Mouse (Mus musculus) lung, adult 2 months (tissue): Measurements from ENCODE around the gene Grb14. TPM values are rescaled to one million over a fixed set of nuclear protein-coding genes. Genes with fewer than 3 reads are reported as not detected.

Experiments
- DNase-seq: peaks from one replicate; pipeline ENCODE4 v3.0.0; 2022
- H3K4me1 ChIP-seq: fragments of 200-500 bp; 2 replicates; pipeline ENCODE4 v1.6.1; 2011; ENCODE audit warnings: low read length; ENCODE audit not compliant: control insufficient read depth, insufficient read depth
- H3K4me3 ChIP-seq: fragments of 200-500 bp; replicated peaks from 2 replicates; pipeline ENCODE3; 2011; ENCODE audit warnings: low read depth, mild to moderate bottlenecking, control low read depth, low read length; ENCODE audit errors: extremely low read depth
- CTCF ChIP-seq: fragments of 200-500 bp; IDR thresholded peaks from 2 replicates; pipeline ENCODE4 v1.5.1; 2011; ENCODE audit warnings: mild to moderate bottlenecking, low read length, control low read depth; ENCODE audit not compliant: insufficient read depth
- POLR2A ChIP-seq: fragments of 200-500 bp; IDR thresholded peaks from 2 replicates; pipeline ENCODE4 v1.6.1; 2011; ENCODE audit warnings: low read depth, mild to moderate bottlenecking, control low read depth, low read length, borderline replicate concordance; ENCODE audit errors: extremely low read depth
- WGBS: fragments of 180-500 bp; shearing (Covaris S2); methylation state at CpG from one replicate; pipeline ENCODE4 v1.1.7; 2018; 5-methylcytosine and 5-hydroxymethylcytosine counted together
- polyA plus RNA-seq: library from polyadenylated mRNA; depleted of rRNA; stranded (reverse); fragments of >200 nt; gene quantifications from 2 replicates; pipeline ENCODE4 v1.2.3, GENCODE M21; 2012

Grb14 gene
- polyA plus RNA-seq, 1 experiment: 32.5 TPM

- no peak for TF ChIP-seq POLR2A
- no peak for TF ChIP-seq CTCF
- no peak overlapping the region for H3K4me3 ChIP-seq
- DNase-seq: no peak
- WGBS: 95% methylated on average over 2 of the region's 2 CpGs
- H3K4me1 ChIP-seq: no peaks in the 10 kb centered on the region
Measured at GRCm38 (mm10) chr2:64989426-64990187, 35.2 kb downstream of the Grb14 start.

DNA sequence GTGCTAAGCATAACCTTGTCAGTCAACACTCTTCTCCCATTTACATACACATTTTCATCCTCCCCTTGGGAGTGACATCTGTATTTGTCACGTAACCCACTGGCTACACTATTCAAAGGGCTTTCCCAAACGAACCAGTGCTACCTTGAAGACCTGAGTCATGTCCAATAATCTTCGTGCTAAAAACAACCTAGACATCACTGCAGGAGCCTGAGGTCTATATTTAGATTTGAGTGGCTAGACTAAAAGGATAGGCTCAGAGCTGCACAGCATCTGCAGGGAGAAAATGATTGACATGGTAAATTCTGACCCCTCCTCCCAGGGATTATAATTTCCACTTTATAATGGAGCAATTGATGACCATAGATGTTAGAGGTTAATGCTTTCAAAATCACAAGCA lies 37.0 kb downstream of the Grb14 start:
- WGBS: 66% methylated on average over 3 of the region's 3 CpGs
- no peaks in the 10 kb centered on the region for H3K4me1 ChIP-seq
- no peak overlapping the region for H3K4me3 ChIP-seq
- TF ChIP-seq POLR2A (no peak), CTCF (no peak)
- no peak for DNase-seq

- WGBS: 52% methylated on average over 5 of the region's 5 CpGs
- TF ChIP-seq POLR2A (no peak), CTCF (no peak)
- H3K4me1 ChIP-seq: peaks cover 3% of the 10 kb centered on the region
- H3K4me3 ChIP-seq: no peak overlapping the region
- no peak for DNase-seq
Measured at GRCm38 (mm10) chr2:64975546-64975945, 49.2 kb downstream of the Grb14 start.

DNA sequence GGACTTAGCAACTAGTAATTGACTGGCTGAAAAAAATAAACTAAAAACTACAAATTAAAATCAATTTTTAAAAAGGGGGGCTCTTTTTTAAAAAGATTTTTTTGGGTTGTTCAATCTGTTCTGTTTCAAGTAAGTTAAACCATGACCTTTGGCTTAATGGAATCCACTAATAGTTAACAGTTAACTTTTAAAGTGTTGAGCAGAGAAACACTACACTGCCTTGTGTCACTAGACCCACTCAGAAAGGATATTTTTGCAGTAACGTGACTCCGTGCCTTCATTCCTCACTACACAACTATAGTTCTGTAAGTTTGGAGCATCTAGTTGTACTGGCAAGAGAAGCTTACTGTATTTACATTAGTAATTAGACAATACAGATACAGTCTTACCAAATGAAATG lies 50.2 kb downstream of the Grb14 start:
- TF ChIP-seq CTCF: no peak
- no peak for TF ChIP-seq POLR2A
- Histone ChIP-seq H3K4me3 (no peak overlapping the region), H3K4me1 (peaks cover 3% of the 10 kb centered on the region)
- DNase-seq: no peak
- WGBS: 77% methylated on average over 2 of the region's 2 CpGs

GRCm38 (mm10) chr2:64973819-64974441 lies 50.9 kb downstream of the Grb14 start:
- no peak for DNase-seq
- no peak for TF ChIP-seq POLR2A
- no peak for TF ChIP-seq CTCF
- 73% methylated on average over 10 of the region's 10 CpGs for WGBS
- H3K4me3 ChIP-seq: no peak overlapping the region
- peaks cover 3% of the 10 kb centered on the region for H3K4me1 ChIP-seq

GRCm38 (mm10) chr2:64973125-64973524 lies 51.7 kb downstream of the Grb14 start:
- Histone ChIP-seq H3K4me3 (no peak overlapping the region), H3K4me1 (peaks cover 3% of the 10 kb centered on the region)
- TF ChIP-seq CTCF (no peak), POLR2A (no peak)
- no peak for DNase-seq
- 62% methylated on average over 1 of the region's 1 CpGs for WGBS

DNA sequence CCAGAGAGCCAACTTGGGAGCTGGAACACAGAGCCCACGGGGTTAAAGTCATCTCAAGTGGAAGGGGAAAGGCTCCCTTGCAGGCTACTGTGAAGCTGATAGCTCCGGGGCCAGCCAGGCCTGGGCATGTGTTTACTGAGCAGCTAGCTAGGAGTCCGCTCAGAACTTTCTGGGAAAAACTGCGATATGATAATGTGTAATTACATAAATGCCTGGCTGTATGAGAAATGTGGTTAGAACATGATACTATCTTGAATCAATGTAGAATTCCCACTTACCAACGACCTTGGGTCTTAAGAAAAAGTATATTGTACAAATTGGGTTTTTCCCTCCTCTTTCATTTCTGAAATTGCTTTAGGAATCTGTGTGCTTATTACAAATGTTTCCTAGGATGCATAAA lies 53.0 kb downstream of the Grb14 start:
- DNase-seq: no peak
- TF ChIP-seq CTCF (no peak), POLR2A (no peak)
- no peak overlapping the region for H3K4me3 ChIP-seq
- peaks cover 3% of the 10 kb centered on the region for H3K4me1 ChIP-seq
- 56% methylated on average over 5 of the region's 5 CpGs for WGBS

DNA sequence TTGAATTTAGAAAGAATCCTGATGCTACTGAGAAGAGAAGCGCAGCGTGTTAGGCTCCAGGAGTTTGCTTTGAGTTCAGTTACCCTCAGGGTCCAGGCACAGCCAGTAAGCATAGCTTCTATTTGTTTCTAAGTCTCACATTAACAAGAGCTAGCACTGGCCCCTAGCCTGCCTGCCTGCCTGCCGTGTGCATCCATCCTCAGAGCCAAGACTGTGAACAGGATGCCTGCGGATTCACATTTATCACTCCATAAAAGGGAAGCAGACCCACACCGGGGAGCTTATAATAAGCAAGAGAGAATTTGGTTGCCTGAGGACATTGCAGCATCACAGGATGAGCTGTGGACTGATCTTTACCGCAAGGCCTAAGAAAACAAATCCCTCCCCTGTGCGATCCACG lies 53.8 kb downstream of the Grb14 start:
- 75% methylated on average over 8 of the region's 8 CpGs for WGBS
- Histone ChIP-seq H3K4me1 (no peaks in the 10 kb centered on the region), H3K4me3 (no peak overlapping the region)
- no peak for TF ChIP-seq POLR2A
- no peak for TF ChIP-seq CTCF
- no peak for DNase-seq

- no peak for DNase-seq
- 81% methylated on average over 6 of the region's 6 CpGs for WGBS
- Histone ChIP-seq H3K4me1 (no peaks in the 10 kb centered on the region; the same call in 1 of the 2 replicates), H3K4me3 (no peak overlapping the region)
- TF ChIP-seq POLR2A (no peak), CTCF (no peak)
Measured at GRCm38 (mm10) chr2:64966893-64967444, 57.8 kb downstream of the Grb14 start.
